Mouse (Mus musculus) midbrain, embryonic 12.5 days (tissue): ENCODE results near the gene Fry. TPM values are rescaled to one million over a fixed set of nuclear protein-coding genes. Genes with fewer than 3 reads are reported as not detected.

Experiments used
- ATAC-seq: fragments of 200-750 bp; cut with Nextera tagmentation; 2 replicates; pipeline ENCODE4 v1.8.0; 2017; ENCODE audit warnings: low read depth, moderate TSS enrichment, moderate library complexity; ENCODE audit not compliant: low FRiP score
- H3K27ac ChIP-seq: fragments of 300-500 bp; sonication (generic); replicated peaks from 2 replicates; pipeline ENCODE4 v1.5.1; 2016; ENCODE audit warnings: mild to moderate bottlenecking
- H3K27me3 ChIP-seq: fragments of 300-500 bp; sonication (generic); 2 replicates; pipeline ENCODE4 v1.6.1; 2016; ENCODE audit warnings: mild to moderate bottlenecking
- H3K36me3 ChIP-seq: fragments of 300-500 bp; sonication (generic); 2 replicates; pipeline ENCODE4 v1.6.1; 2016
- H3K4me1 ChIP-seq: fragments of 300-500 bp; sonication (generic); 2 replicates; pipeline ENCODE4 v1.6.1; 2016
- H3K4me2 ChIP-seq: fragments of 300-500 bp; sonication (generic); replicated peaks from 2 replicates; pipeline ENCODE4 v1.6.1; 2016; ENCODE audit warnings: mild to moderate bottlenecking, moderate library complexity
- H3K4me3 ChIP-seq: fragments of 300-500 bp; sonication (generic); 2 replicates; pipeline ENCODE4 v1.5.1; 2016; ENCODE audit warnings: mild to moderate bottlenecking
- H3K9ac ChIP-seq: fragments of 300-500 bp; sonication (generic); replicated peaks from 2 replicates; pipeline ENCODE4 v1.6.1; 2016; ENCODE audit warnings: mild to moderate bottlenecking, moderate library complexity
- H3K9me3 ChIP-seq: fragments of 300-500 bp; sonication (generic); 2 replicates; pipeline ENCODE4 v1.6.1; 2016; ENCODE audit warnings: mild to moderate bottlenecking
- WGBS: fragments of 180-500 bp; shearing (Covaris S2); methylation state at CpG from one replicate; pipeline ENCODE4 v1.1.7; 2016; 5-methylcytosine and 5-hydroxymethylcytosine counted together
- polyA plus RNA-seq: library from polyadenylated mRNA; unstranded; fragments of >200 nt; fragmentation: Nextera tagmentation; extraction: Ambion mirVana; gene quantifications from 2 replicates; pipeline ENCODE4 v1.2.1, GENCODE M21; 2016

The Fry gene
- polyA plus RNA-seq, 1 experiment from 2014 or later = 18.2 TPM

DNA sequence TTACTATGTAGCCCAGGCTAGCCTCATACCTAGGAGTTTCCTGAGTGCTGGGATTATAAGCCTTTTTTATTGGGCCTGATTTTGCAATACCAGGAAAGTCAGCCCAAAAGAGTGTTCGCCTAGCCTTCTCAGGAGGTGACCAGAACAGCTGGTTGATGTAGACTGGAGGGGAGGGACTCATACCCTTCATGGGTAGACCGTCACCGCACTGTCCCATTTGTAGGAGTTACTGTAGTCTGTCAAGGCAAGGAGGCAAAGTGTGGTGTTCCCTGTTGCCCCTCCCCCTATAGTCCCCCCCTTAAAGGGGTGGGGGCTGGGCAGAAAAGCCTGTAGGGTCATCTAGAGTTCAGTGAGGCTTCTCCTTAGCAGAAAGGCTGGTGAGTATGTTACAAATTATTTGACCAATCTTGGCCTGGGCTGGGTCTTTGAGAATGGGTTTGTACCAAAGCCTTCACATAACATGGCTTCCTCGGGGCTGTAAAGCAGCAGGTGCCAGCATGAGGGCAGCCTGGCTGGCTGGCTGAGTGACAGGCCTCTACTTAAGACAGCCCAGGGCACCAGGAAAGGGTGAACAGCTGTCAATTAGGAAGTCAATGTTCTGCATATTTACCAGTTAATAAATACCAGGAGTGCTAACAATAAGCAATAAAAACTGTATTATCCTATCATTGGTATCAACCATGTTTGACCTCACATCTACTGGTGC, 172.2 kb downstream of the Fry start:
- Histone ChIP-seq H3K9ac (no peak overlapping the region), H3K4me2 (no peak overlapping the region), H3K27ac (no peak overlapping the region), H3K4me1 (0 out of 2 replicates have a peak, but pooled peaks cover 5% of the 10 kb centered on the region), H3K4me3 (no peak overlapping the region), H3K36me3 (no peaks in the 10 kb centered on the region), H3K9me3 (no peaks in the 10 kb centered on the region), H3K27me3 (no peaks in the 10 kb centered on the region)
- ATAC-seq = no peak
- 77% methylated on average over 4 of the region's 4 CpGs for WGBS

DNA sequence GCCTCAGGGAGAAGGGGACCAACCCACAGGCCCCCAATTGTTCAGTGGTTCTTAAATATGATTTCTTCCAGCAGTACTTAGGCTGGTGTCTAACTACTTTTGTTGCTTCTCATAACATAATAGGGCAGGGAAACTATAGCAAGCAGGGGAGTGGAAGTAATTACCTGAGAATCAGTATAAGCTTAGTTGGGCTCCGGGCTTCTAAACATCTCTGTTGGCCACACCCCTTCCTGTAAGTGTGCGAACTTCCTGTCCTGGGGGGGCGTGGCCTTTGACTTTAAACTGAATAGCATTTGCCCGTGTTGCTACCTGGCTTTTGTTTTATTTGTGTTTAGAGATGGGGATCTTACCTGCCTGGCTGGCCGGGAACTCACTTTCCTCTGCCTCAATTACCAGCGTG, 172.8 kb downstream of the Fry start:
- 89% methylated on average over 6 of the region's 6 CpGs for WGBS
- H3K27ac ChIP-seq = no peak overlapping the region
- no peak for ATAC-seq
- no peak overlapping the region for H3K4me3 ChIP-seq
- H3K9me3 ChIP-seq = no peaks in the 10 kb centered on the region
- H3K27me3 ChIP-seq = no peaks in the 10 kb centered on the region
- H3K9ac ChIP-seq = no peak overlapping the region
- H3K36me3 ChIP-seq = no peaks in the 10 kb centered on the region
- 0 out of 2 replicates have a peak, but pooled peaks cover 5% of the 10 kb centered on the region for H3K4me1 ChIP-seq
- H3K4me2 ChIP-seq = no peak overlapping the region

DNA sequence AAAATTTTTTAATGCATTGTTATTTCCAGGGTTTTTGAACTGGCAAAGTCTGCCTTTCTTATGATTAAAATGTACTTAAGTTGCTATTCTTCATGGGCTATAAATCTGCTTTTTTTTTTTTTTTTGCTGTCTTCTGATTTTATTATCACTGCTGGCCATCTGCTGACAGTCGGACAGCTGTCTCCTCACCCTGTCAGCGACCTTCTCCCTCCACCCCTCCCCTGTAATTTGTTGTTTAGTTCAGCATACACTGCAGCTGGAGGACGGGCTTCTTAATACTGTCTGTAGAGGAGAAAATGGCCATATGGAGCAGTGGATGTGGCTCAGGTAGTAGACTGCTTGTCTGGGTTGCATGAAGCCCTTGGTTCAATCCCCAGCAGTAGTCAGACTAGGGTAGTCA, 173.7 kb downstream of the Fry start:
- H3K4me2 ChIP-seq = no peak overlapping the region
- no peak overlapping the region for H3K9ac ChIP-seq
- H3K9me3 ChIP-seq = no peaks in the 10 kb centered on the region
- H3K4me1 ChIP-seq = 0 out of 2 replicates have a peak, but pooled peaks cover 5% of the 10 kb centered on the region
- no peak overlapping the region for H3K4me3 ChIP-seq
- ATAC-seq = no peak
- WGBS = 68% methylated on average over 3 of the region's 3 CpGs
- H3K27me3 ChIP-seq = no peaks in the 10 kb centered on the region
- no peak overlapping the region for H3K27ac ChIP-seq
- no peaks in the 10 kb centered on the region for H3K36me3 ChIP-seq

DNA sequence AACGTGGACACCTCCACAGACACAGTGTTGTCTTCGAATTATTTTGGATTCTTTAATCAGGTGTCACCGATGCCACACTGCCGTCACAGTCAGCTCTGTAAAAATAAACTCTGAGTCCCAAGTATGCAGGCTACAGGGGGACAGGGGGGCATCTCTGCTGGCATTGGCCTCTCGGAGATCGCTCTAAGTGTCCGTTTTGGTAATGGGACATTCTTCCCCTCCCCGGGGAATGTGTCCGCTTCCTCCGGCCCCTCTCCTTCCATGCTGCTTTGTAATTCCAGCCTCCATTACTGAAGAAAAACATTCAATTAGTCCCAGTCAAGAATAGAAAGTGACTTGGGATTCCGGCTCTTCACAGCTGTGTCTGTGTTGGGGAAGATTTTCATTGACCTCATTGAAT, 175.9 kb downstream of the Fry start:
- no peak for ATAC-seq
- Histone ChIP-seq H3K4me3 (no peak overlapping the region), H3K4me2 (no peak overlapping the region), H3K36me3 (no peaks in the 10 kb centered on the region), H3K27ac (no peak overlapping the region), H3K4me1 (0 out of 2 replicates have a peak, but pooled peaks cover 5% of the 10 kb centered on the region), H3K9me3 (no peaks in the 10 kb centered on the region), H3K9ac (no peak overlapping the region), H3K27me3 (no peaks in the 10 kb centered on the region)
- 56% methylated on average over 11 of the region's 11 CpGs for WGBS

DNA sequence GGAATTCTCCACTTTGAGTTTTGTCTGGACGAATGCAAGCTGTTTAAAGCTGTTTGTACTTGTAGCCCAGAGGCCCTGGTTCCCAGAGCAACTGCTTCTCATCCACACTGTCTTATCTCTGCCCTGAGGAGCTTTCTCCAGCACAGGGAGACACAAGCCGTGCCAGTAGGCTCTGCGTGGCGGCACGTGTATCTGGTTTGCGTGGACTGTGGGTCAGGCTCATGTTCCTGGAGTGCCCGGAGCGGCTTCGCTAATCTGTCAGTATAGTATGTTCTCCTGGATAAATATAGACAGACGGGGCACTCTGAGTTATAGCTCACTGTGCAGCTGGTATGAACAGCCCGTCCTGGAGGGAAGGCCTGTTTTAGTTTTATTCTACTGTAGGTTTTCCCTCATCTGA, 176.7 kb downstream of the Fry start:
- H3K4me2 ChIP-seq = no peak overlapping the region
- no peak overlapping the region for H3K9ac ChIP-seq
- no peak overlapping the region for H3K4me3 ChIP-seq
- H3K27me3 ChIP-seq = no peaks in the 10 kb centered on the region
- 88% methylated on average over 11 of the region's 11 CpGs for WGBS
- H3K36me3 ChIP-seq = no peaks in the 10 kb centered on the region
- no peaks in the 10 kb centered on the region for H3K9me3 ChIP-seq
- no peak for ATAC-seq
- 0 out of 2 replicates have a peak, but pooled peaks cover 5% of the 10 kb centered on the region for H3K4me1 ChIP-seq
- no peak overlapping the region for H3K27ac ChIP-seq

DNA sequence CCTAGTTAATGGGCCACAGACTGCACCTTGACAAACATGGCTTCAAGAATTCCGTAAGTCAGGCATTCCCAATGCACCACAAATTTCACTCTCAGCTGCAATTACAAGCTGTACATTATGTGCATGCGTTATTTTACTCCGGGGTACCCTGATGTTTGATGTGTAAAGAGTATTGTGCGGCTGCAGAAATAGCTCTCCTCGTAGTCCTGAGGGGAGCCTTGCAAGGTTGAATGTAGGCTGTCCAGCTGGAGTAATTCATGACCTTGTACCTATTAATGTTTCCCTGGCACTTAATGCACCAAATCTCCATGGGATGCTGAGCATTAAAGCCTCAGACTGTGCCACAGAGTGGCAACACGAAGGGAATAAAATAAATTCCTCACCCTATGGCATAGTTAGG, 180.5 kb downstream of the Fry start:
- no peaks in the 10 kb centered on the region for H3K27me3 ChIP-seq
- ATAC-seq = no peak
- WGBS = 86% methylated on average over 6 of the region's 6 CpGs
- H3K9me3 ChIP-seq = no peaks in the 10 kb centered on the region
- no peaks in the 10 kb centered on the region for H3K36me3 ChIP-seq
- 0 out of 2 replicates have a peak, but pooled peaks cover 5% of the 10 kb centered on the region for H3K4me1 ChIP-seq
- no peak overlapping the region for H3K4me3 ChIP-seq
- no peak overlapping the region for H3K9ac ChIP-seq
- H3K4me2 ChIP-seq = no peak overlapping the region
- H3K27ac ChIP-seq = no peak overlapping the region

DNA sequence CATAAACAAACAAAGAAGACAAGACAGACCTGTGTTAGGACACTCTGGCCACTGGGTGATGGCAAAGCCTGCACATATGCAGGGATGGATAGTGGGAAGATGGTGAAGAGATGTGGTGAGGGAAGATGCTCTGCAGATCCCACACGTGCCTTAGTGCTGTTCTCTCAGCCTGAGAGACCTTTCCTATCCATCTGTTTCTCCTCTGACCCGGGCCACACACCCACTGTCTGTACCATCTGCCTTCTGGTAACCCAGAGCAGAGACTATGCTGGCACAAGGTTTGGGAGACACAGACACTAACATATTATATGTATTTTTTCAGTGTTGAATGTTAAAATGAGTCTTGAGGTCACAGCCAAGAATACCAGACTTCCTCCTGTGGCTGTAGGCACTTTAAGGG, 183.7 kb downstream of the Fry start:
- Histone ChIP-seq H3K9me3 (no peaks in the 10 kb centered on the region), H3K4me2 (no peak overlapping the region), H3K36me3 (no peaks in the 10 kb centered on the region), H3K4me1 (no peaks in the 10 kb centered on the region), H3K27ac (no peak overlapping the region), H3K4me3 (no peak overlapping the region), H3K27me3 (no peaks in the 10 kb centered on the region), H3K9ac (no peak overlapping the region)
- no peak for ATAC-seq
- 80% methylated on average over 2 of the region's 2 CpGs for WGBS

DNA sequence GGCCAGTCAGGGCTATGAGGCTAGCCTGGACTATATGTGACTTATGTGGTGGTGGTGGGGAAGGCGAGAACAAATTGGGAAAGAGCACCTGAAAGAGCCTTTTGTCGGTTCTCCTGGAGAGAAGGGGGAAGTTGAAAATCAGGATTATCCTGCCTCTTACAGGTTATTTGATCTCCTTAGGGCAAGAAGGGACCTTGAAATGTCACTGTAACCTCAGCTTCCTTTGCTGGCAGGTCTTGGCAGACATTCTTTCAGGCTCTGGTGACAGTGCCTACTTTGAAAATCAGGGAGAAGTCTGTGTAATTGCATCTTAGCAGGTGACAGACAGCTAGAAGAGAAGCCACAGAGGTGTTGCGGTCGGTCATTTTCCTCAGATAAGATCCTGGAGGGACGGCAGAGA, 184.6 kb downstream of the Fry start:
- ATAC-seq = no peak
- Histone ChIP-seq H3K4me1 (no peaks in the 10 kb centered on the region), H3K4me2 (no peak overlapping the region), H3K4me3 (no peak overlapping the region), H3K27me3 (no peaks in the 10 kb centered on the region), H3K36me3 (no peaks in the 10 kb centered on the region), H3K9ac (no peak overlapping the region), H3K9me3 (no peaks in the 10 kb centered on the region), H3K27ac (no peak overlapping the region)
- WGBS = 83% methylated on average over 5 of the region's 5 CpGs

DNA sequence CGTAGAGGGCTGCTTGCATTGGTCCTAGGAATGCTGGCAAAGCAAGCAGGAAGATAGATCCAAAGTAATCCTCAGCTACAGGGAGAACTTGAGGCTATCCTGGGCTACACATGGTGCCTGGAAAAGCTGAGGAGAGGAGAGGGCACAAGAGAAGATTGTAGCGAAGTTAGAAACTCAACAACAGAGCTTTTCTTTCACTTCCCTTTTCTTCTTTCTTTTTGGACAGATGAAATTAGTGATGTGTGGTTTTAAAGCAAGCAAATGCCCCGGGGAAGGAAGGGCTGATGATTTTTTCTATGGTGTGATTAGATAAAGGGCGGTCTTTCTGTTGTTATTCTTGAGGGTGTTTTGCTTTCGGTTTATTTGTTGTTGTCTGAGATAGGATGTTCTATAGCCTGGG, 188.1 kb downstream of the Fry start:
- H3K27ac ChIP-seq = no peak overlapping the region
- no peaks in the 10 kb centered on the region for H3K27me3 ChIP-seq
- WGBS = 90% methylated on average over 5 of the region's 5 CpGs
- no peak overlapping the region for H3K4me3 ChIP-seq
- no peaks in the 10 kb centered on the region for H3K36me3 ChIP-seq
- no peak for ATAC-seq
- no peaks in the 10 kb centered on the region for H3K4me1 ChIP-seq
- no peak overlapping the region for H3K4me2 ChIP-seq
- H3K9ac ChIP-seq = no peak overlapping the region
- H3K9me3 ChIP-seq = no peaks in the 10 kb centered on the region

DNA sequence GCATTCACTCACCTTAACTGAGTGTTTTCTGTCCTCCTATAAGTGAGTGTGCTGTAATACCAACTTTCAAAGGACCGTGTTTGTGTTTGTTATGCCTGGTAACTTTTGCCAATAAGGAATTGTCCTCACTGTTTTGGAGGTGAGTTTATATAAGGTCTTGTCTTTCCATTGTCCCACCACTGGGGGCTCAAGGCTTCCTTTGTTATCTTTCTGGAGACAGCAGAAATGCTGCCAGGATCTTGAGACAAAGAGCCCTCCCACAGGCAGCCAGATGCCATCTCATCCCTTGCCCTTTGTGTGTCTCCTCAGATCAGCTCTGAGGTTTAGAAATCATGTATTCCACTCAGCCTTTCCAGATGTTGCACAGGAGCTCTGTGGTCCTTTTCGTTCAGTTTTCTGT, 194.8 kb downstream of the Fry start:
- Histone ChIP-seq H3K9ac (no peak overlapping the region), H3K27ac (no peak overlapping the region), H3K36me3 (no peaks in the 10 kb centered on the region), H3K9me3 (no peaks in the 10 kb centered on the region; the same call in 1 of the 2 replicates), H3K4me3 (no peak overlapping the region), H3K4me2 (no peak overlapping the region), H3K4me1 (no peaks in the 10 kb centered on the region), H3K27me3 (no peaks in the 10 kb centered on the region)
- 76% methylated on average over 2 of the region's 2 CpGs for WGBS
- no peak for ATAC-seq

DNA sequence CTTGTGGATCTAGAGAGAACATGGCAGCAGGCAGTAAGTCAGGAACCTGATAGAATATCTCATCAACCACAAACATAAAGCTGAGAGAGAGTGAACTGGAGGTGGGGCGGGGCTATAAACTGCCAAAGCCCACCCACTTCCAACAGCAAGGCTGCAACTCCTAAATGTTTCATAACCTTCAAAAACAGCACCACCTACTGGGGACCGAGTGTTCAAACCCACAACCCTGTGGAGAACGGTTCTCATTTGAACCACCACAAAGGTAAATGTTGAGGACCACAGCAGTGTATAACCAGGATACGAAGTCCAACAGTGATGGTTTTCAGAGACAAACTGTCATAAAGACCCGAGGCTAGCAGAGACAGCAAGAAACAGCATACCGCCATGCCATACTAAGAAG, 196.1 kb downstream of the Fry start:
- no peaks in the 10 kb centered on the region for H3K27me3 ChIP-seq
- no peaks in the 10 kb centered on the region for H3K36me3 ChIP-seq
- no peak overlapping the region for H3K27ac ChIP-seq
- WGBS = 91% methylated on average over 6 of the region's 6 CpGs
- H3K4me2 ChIP-seq = no peak overlapping the region
- H3K9ac ChIP-seq = no peak overlapping the region
- H3K4me1 ChIP-seq = no peaks in the 10 kb centered on the region
- no peak for ATAC-seq
- no peaks in the 10 kb centered on the region; the same call in 1 of the 2 replicates for H3K9me3 ChIP-seq
- no peak overlapping the region for H3K4me3 ChIP-seq

DNA sequence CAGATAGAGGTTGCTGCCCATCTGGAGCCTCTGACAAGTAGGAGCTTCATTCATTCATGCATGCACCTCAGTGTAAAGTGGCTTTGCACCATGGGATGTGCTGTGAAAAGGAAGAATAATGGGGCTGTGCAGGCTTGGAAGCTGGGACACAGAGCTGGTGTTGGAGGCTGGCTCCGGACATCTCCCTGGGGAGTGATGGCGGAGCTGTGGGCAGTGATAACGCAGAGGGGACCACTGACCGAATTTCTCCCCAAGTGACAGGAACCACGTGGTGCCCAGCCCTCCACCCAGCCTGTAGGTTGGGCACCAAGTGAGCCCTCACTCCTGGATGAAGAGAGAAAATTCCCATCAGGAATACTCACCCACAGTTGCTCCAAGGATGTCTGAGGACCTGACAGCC, 207.0 kb downstream of the Fry start:
- Histone ChIP-seq H3K4me3 (no peak overlapping the region), H3K9ac (no peak overlapping the region), H3K4me2 (no peak overlapping the region), H3K4me1 (no peaks in the 10 kb centered on the region), H3K27me3 (no peaks in the 10 kb centered on the region), H3K27ac (no peak overlapping the region), H3K36me3 (no peaks in the 10 kb centered on the region), H3K9me3 (no peaks in the 10 kb centered on the region)
- ATAC-seq = no peak
- WGBS = 72% methylated on average over 5 of the region's 5 CpGs

DNA sequence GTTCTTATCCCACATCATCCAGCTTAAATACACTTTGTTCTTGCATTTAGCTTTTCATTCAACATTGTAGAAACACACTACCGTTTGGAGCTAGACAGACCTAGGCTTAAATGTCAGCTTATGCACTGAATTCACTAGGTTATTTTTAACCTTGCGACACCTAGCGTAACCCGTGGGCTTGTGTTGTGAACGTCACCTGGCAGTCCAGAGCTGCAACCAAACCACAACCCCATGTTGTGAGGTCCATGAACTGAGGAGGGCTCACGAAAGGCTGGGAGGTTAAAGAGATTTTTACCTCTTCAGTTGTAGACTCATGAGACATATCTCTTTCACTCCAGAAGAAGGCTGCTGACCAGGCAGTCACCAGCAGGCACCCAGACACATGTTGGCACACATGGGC, 210.2 kb downstream of the Fry start:
- no peak overlapping the region for H3K27ac ChIP-seq
- no peaks in the 10 kb centered on the region for H3K27me3 ChIP-seq
- H3K4me2 ChIP-seq = no peak overlapping the region
- ATAC-seq = no peak
- no peaks in the 10 kb centered on the region for H3K4me1 ChIP-seq
- no peak overlapping the region for H3K9ac ChIP-seq
- no peak overlapping the region for H3K4me3 ChIP-seq
- 92% methylated on average over 6 of the region's 6 CpGs for WGBS
- no peaks in the 10 kb centered on the region for H3K36me3 ChIP-seq
- H3K9me3 ChIP-seq = no peaks in the 10 kb centered on the region
